In genomic region chr7:44262791-44263643, GRCm38 (mm10) we compare ENCODE assay signal across 8 mouse cellular contexts. TPM values are rescaled to one million over a fixed set of nuclear protein-coding genes. Genes with fewer than 3 reads are reported as not detected.
A peak's percentile ranks its signal among the peaks of the same experiment; 100 is the strongest.
DNase-seq lines count a peak whose midpoint lies in the region; ATAC-seq and TF ChIP-seq lines count a peak whose summit lies in the region.

No protein-coding gene starts in this region.

- H3K9me3 ChIP-seq in heart, embryonic 10.5 days: no peaks in the 10 kb centered on the region
- no peaks in the 10 kb centered on the region for H3K9me3 ChIP-seq in kidney, embryonic 14.5 days (ENCODE audit: control insufficient read depth, low read length)
- no peaks in the 10 kb centered on the region for H3K9me3 ChIP-seq in limb, embryonic 14.5 days (ENCODE audit: control insufficient read depth, low read length)
- no peaks in the 10 kb centered on the region for H3K9me3 ChIP-seq in midbrain, postnatal 0 days (ENCODE audit: low read length)

- no peaks in the 10 kb centered on the region for H3K36me3 ChIP-seq in C2C12 (ENCODE audit: control insufficient read depth, insufficient read depth)
- no peaks in the 10 kb centered on the region for H3K36me3 ChIP-seq in heart, embryonic 10.5 days
- H3K36me3 ChIP-seq in kidney, embryonic 14.5 days (ENCODE audit: control insufficient read depth, insufficient read depth, low read length): no peaks in the 10 kb centered on the region
- H3K36me3 ChIP-seq in limb, embryonic 14.5 days (ENCODE audit: control insufficient read depth, insufficient read depth, low read length): no peaks in the 10 kb centered on the region
- H3K36me3 ChIP-seq in midbrain, postnatal 0 days (ENCODE audit: insufficient read depth, low read length): no peaks in the 10 kb centered on the region

- TF ChIP-seq POLR2A in limb, embryonic 14.5 days (IDR thresholded peaks at IDR 0.05; ENCODE audit: borderline replicate concordance, extremely low read depth, insufficient read depth, insufficient read length): peak; percentile 29; the same call in 1 of the 2 replicates

- H3K79me3 ChIP-seq in C2C12 (ENCODE audit: low read depth): no peaks in the 10 kb centered on the region

- H3K4me2 ChIP-seq in kidney, embryonic 14.5 days (replicated peaks; ENCODE audit: low read depth, low read length): peak overlapping the region; percentile 41
- H3K4me2 ChIP-seq in limb, embryonic 14.5 days (replicated peaks; ENCODE audit: low read depth, low read length, severe bottlenecking): peak overlapping the region; percentile 38
- peak overlapping the region; percentile 67 for H3K4me2 ChIP-seq in midbrain, postnatal 0 days (ENCODE audit: low read depth, low read length, poor library complexity, severe bottlenecking)

- H3K9ac ChIP-seq in kidney, embryonic 14.5 days (ENCODE audit: low read depth, low read length): peak overlapping the region; percentile 7; the same call in 1 of the 2 replicates
- H3K9ac ChIP-seq in limb, embryonic 14.5 days (ENCODE audit: low read depth, low read length, severe bottlenecking): no peak overlapping the region
- peak overlapping the region; percentile 55 for H3K9ac ChIP-seq in midbrain, postnatal 0 days (replicated peaks; ENCODE audit: low read length, poor library complexity, severe bottlenecking)

- peak; percentile 85 for TF ChIP-seq CTCF in C2C12 (IDR thresholded peaks at IDR 0.05; ENCODE audit: control insufficient read depth, insufficient read depth, insufficient read length)
- peak; percentile 99 for TF ChIP-seq CTCF in midbrain, postnatal 0 days (IDR thresholded peaks at IDR 0.05)

- no peaks in the 10 kb centered on the region for H3K79me2 ChIP-seq in C2C12 (ENCODE audit: control insufficient read depth, insufficient read depth)

- peaks cover 29% of the 10 kb centered on the region for H3K27me3 ChIP-seq in C2C12 (ENCODE audit: control insufficient read depth, insufficient read depth, insufficient read length)
- H3K27me3 ChIP-seq in heart, embryonic 10.5 days (ENCODE audit: insufficient read depth, poor library complexity, severe bottlenecking): peaks cover 63% of the 10 kb centered on the region
- H3K27me3 ChIP-seq in kidney, embryonic 14.5 days (ENCODE audit: control insufficient read depth, insufficient read depth, low read length): no peaks in the 10 kb centered on the region; the same call in 1 of the 2 replicates
- peaks cover 11% of the 10 kb centered on the region for H3K27me3 ChIP-seq in limb, embryonic 14.5 days (ENCODE audit: control insufficient read depth, insufficient read depth, low read length)
- H3K27me3 ChIP-seq in midbrain, postnatal 0 days (ENCODE audit: insufficient read depth, low read length): no peaks in the 10 kb centered on the region

- peak; percentile 98 for DNase-seq in brain, adult 2 months (ENCODE audit: low read depth, low spot score)
- DNase-seq in heart, embryonic 10.5 days (ENCODE audit: low spot score): peak; percentile 94
- DNase-seq in limb, embryonic 14.5 days (ENCODE audit: low spot score): peak; percentile 93
- peak; percentile 98 for DNase-seq in midbrain, postnatal 0 days (ENCODE audit: low spot score)
- DNase-seq in spleen, postnatal 14 days (ENCODE audit: low spot score in 2 of 2): peak; percentile 82 to 89

- no peak overlapping the region for H3K4me3 ChIP-seq in C2C12 (ENCODE audit: insufficient read depth, poor library complexity, severe bottlenecking)
- H3K4me3 ChIP-seq in heart, embryonic 10.5 days: peak overlapping the region; percentile 27
- no peak overlapping the region; the same call in 1 of the 2 replicates for H3K4me3 ChIP-seq in kidney, embryonic 14.5 days (ENCODE audit: low read length)
- H3K4me3 ChIP-seq in limb, embryonic 14.5 days (replicated peaks; ENCODE audit: low read length): no peak overlapping the region
- peak overlapping the region; percentile 36 for H3K4me3 ChIP-seq in midbrain, postnatal 0 days (ENCODE audit: low read depth, low read length)

- ATAC-seq in erythroblast, adult 5-6 weeks (replicated peaks; ENCODE audit: low FRiP score, poor library complexity, severe bottlenecking): peak; percentile 86
- ATAC-seq in kidney, embryonic 14.5 days (ENCODE audit: low FRiP score, low TSS enrichment): peak; percentile 74
- ATAC-seq in limb, embryonic 14.5 days (ENCODE audit: low FRiP score, low read depth): peak; percentile 70
- peak; percentile 87 for ATAC-seq in midbrain, postnatal 0 days (ENCODE audit: low FRiP score)

- H3K4me1 ChIP-seq in heart, embryonic 10.5 days: peaks cover 6% of the 10 kb centered on the region; the same call in 1 of the 2 replicates
- 0 out of 2 replicates have a peak, but pooled peaks cover 4% of the 10 kb centered on the region for H3K4me1 ChIP-seq in kidney, embryonic 14.5 days (ENCODE audit: control insufficient read depth, insufficient read depth, low read length)
- H3K4me1 ChIP-seq in limb, embryonic 14.5 days (ENCODE audit: control insufficient read depth, insufficient read depth, low read length): peaks cover 4% of the 10 kb centered on the region; the same call in 1 of the 2 replicates
- H3K4me1 ChIP-seq in midbrain, postnatal 0 days (ENCODE audit: insufficient read depth, low read length): no peaks in the 10 kb centered on the region; the same call in 1 of the 2 replicates

- WGBS in heart, embryonic 10.5 days: 4% methylated on average over 34 of the region's 34 CpGs
- 3% methylated on average over 34 of the region's 34 CpGs for WGBS in kidney, embryonic 14.5 days
- 2% methylated on average over 34 of the region's 34 CpGs for WGBS in limb, embryonic 14.5 days
- WGBS in midbrain, postnatal 0 days: 1% methylated on average over 34 of the region's 34 CpGs

- H3ac ChIP-seq in C2C12 (ENCODE audit: control insufficient read depth, insufficient read length, low read depth): no peak overlapping the region

- H3K27ac ChIP-seq in heart, embryonic 10.5 days: no peak overlapping the region
- no peak overlapping the region for H3K27ac ChIP-seq in kidney, embryonic 14.5 days (ENCODE audit: low read depth, low read length)
- no peak overlapping the region for H3K27ac ChIP-seq in limb, embryonic 14.5 days (replicated peaks; ENCODE audit: low read depth, low read length)
- H3K27ac ChIP-seq in midbrain, postnatal 0 days (ENCODE audit: low read depth, low read length): peak overlapping the region; percentile 57

RNA-seq across cellular contexts. Expression of gene Gm15517, which starts 1.8 kb away (rescaled TPM):
- polyA plus RNA-seq in C2C12 (2012; fragmentation: generic; extraction: Trizol): not detected
- total RNA-seq in erythroblast, adult 5-6 weeks (2015; ENCODE audit: low replicate concordance): not detected in 2 replicates
- not detected in 2 replicates for total RNA-seq in erythroblast, adult 5-6 weeks (2017; ENCODE audit: low replicate concordance)
- not detected in 2 replicates for polyA plus RNA-seq in heart, embryonic 10.5 days (2016; fragmentation: Nextera tagmentation; extraction: Ambion mirVana)
- polyA plus RNA-seq in kidney, embryonic 14.5 days (2014; fragmentation: Nextera tagmentation; extraction: Ambion mirVana): not detected in 2 replicates
- not detected in 2 replicates for polyA plus RNA-seq in limb, embryonic 14.5 days (2012; rRNA removed)
- not detected in 2 replicates for polyA plus RNA-seq in limb, embryonic 14.5 days (2014; fragmentation: Nextera tagmentation; extraction: Ambion mirVana)
- not detected in 2 replicates for total RNA-seq in midbrain, postnatal 0 days (2014; rRNA removed)
- polyA plus RNA-seq in midbrain, postnatal 0 days (2015; fragmentation: Nextera tagmentation; extraction: Ambion mirVana): not detected in 2 replicates

RNA-seq across cellular contexts. Expression of gene Acp4, which starts 5.8 kb away (rescaled TPM):
- polyA plus RNA-seq in C2C12 (2012; fragmentation: generic; extraction: Trizol): not detected
- not detected in 2 replicates for total RNA-seq in erythroblast, adult 5-6 weeks (2015; ENCODE audit: low replicate concordance)
- not detected in 2 replicates for total RNA-seq in erythroblast, adult 5-6 weeks (2017; ENCODE audit: low replicate concordance)
- not detected in 2 replicates for polyA plus RNA-seq in heart, embryonic 10.5 days (2016; fragmentation: Nextera tagmentation; extraction: Ambion mirVana)
- not detected in 2 replicates for polyA plus RNA-seq in kidney, embryonic 14.5 days (2014; fragmentation: Nextera tagmentation; extraction: Ambion mirVana)
- polyA plus RNA-seq in limb, embryonic 14.5 days (2012; rRNA removed): 0.09 and 0.25 TPM in 2 replicates
- 0.11 and 0.25 TPM in 2 replicates for polyA plus RNA-seq in limb, embryonic 14.5 days (2014; fragmentation: Nextera tagmentation; extraction: Ambion mirVana)
- total RNA-seq in midbrain, postnatal 0 days (2014; rRNA removed): not detected in 2 replicates
- polyA plus RNA-seq in midbrain, postnatal 0 days (2015; fragmentation: Nextera tagmentation; extraction: Ambion mirVana): not detected in 2 replicates

RNA-seq across cellular contexts. Expression of gene 2410002F23Rik, which starts 16.5 kb away (rescaled TPM):
- 68.9 TPM for polyA plus RNA-seq in C2C12 (2012; fragmentation: generic; extraction: Trizol)
- total RNA-seq in erythroblast, adult 5-6 weeks (2015; ENCODE audit: low replicate concordance): 8.2 and 9.8 TPM in 2 replicates
- 5.6 and 7.8 TPM in 2 replicates for total RNA-seq in erythroblast, adult 5-6 weeks (2017; ENCODE audit: low replicate concordance)
- 121 and 136 TPM in 2 replicates for polyA plus RNA-seq in heart, embryonic 10.5 days (2016; fragmentation: Nextera tagmentation; extraction: Ambion mirVana)
- polyA plus RNA-seq in kidney, embryonic 14.5 days (2014; fragmentation: Nextera tagmentation; extraction: Ambion mirVana): 119 and 143 TPM in 2 replicates
- polyA plus RNA-seq in limb, embryonic 14.5 days (2012; rRNA removed): 315 and 368 TPM in 2 replicates
- 163 and 170 TPM in 2 replicates for polyA plus RNA-seq in limb, embryonic 14.5 days (2014; fragmentation: Nextera tagmentation; extraction: Ambion mirVana)
- total RNA-seq in midbrain, postnatal 0 days (2014; rRNA removed): 329 and 379 TPM in 2 replicates
- polyA plus RNA-seq in midbrain, postnatal 0 days (2015; fragmentation: Nextera tagmentation; extraction: Ambion mirVana): 279 and 286 TPM in 2 replicates

RNA-seq across cellular contexts. Expression of gene 1700028J19Rik, which starts 16.5 kb away (rescaled TPM):
- polyA plus RNA-seq in C2C12 (2012; fragmentation: generic; extraction: Trizol): 0.68 TPM
- total RNA-seq in erythroblast, adult 5-6 weeks (2015; ENCODE audit: low replicate concordance): not detected in 2 replicates
- total RNA-seq in erythroblast, adult 5-6 weeks (2017; ENCODE audit: low replicate concordance): 0.70 TPM in 1 of 2 replicates, not detected in the other
- 0.87 and 0.88 TPM in 2 replicates for polyA plus RNA-seq in heart, embryonic 10.5 days (2016; fragmentation: Nextera tagmentation; extraction: Ambion mirVana)
- polyA plus RNA-seq in kidney, embryonic 14.5 days (2014; fragmentation: Nextera tagmentation; extraction: Ambion mirVana): 1.3 and 1.6 TPM in 2 replicates
- polyA plus RNA-seq in limb, embryonic 14.5 days (2012; rRNA removed): 1.3 and 1.4 TPM in 2 replicates
- polyA plus RNA-seq in limb, embryonic 14.5 days (2014; fragmentation: Nextera tagmentation; extraction: Ambion mirVana): 0.53 and 1.3 TPM in 2 replicates
- 0.38 and 0.88 TPM in 2 replicates for total RNA-seq in midbrain, postnatal 0 days (2014; rRNA removed)
- polyA plus RNA-seq in midbrain, postnatal 0 days (2015; fragmentation: Nextera tagmentation; extraction: Ambion mirVana): 1.6 and 2.2 TPM in 2 replicates

RNA-seq across cellular contexts. Expression of gene Gm36864, which starts 27.0 kb away (rescaled TPM):
- polyA plus RNA-seq in C2C12 (2012; fragmentation: generic; extraction: Trizol): 0.06 TPM
- total RNA-seq in erythroblast, adult 5-6 weeks (2015; ENCODE audit: low replicate concordance): not detected in 2 replicates
- not detected in 2 replicates for total RNA-seq in erythroblast, adult 5-6 weeks (2017; ENCODE audit: low replicate concordance)
- polyA plus RNA-seq in heart, embryonic 10.5 days (2016; fragmentation: Nextera tagmentation; extraction: Ambion mirVana): not detected in 2 replicates
- not detected in 2 replicates for polyA plus RNA-seq in kidney, embryonic 14.5 days (2014; fragmentation: Nextera tagmentation; extraction: Ambion mirVana)
- polyA plus RNA-seq in limb, embryonic 14.5 days (2012; rRNA removed): not detected in 2 replicates
- not detected in 2 replicates for polyA plus RNA-seq in limb, embryonic 14.5 days (2014; fragmentation: Nextera tagmentation; extraction: Ambion mirVana)
- total RNA-seq in midbrain, postnatal 0 days (2014; rRNA removed): not detected in 2 replicates
- polyA plus RNA-seq in midbrain, postnatal 0 days (2015; fragmentation: Nextera tagmentation; extraction: Ambion mirVana): not detected in 2 replicates

Comparison
In these comparisons a context has a peak if more than half of its experiments do, and no peak if none do; other contexts are left out.
1. H3K4me3 ChIP-seq: peak in heart, embryonic 10.5 days (single experiment) and midbrain, postnatal 0 days (single experiment); none in C2C12 (single experiment), kidney, embryonic 14.5 days (single experiment) and limb, embryonic 14.5 days (single experiment).
2. Peak in every context shown above with its lines, with median percentiles within 50 percentile points of each other: DNase-seq, ATAC-seq and H3K4me2 ChIP-seq.